Mouse (Mus musculus) liver, embryonic 14.5 days (tissue): Measurements from ENCODE around the gene Adprhl2. TPM values are rescaled to one million over a fixed set of nuclear protein-coding genes. Genes with fewer than 3 reads are reported as not detected.
A peak's percentile ranks its signal among the peaks of the same experiment; 100 is the strongest.

Experiments
- ATAC-seq: fragments of 200-750 bp; cut with Nextera tagmentation; 2 replicates; pipeline ENCODE4 v1.8.0; 2017; ENCODE audit warnings: moderate number of reproducible peaks, mild to moderate bottlenecking, moderate library complexity; ENCODE audit not compliant: insufficient read depth
- DNase-seq, 3 experiments: peaks; one replicate each; pipeline ENCODE4 v3.0.0-alpha.2; 2012 to 2013; ENCODE audit warnings: low read depth in 3 of 3, low spot score in 3 of 3
- H3K27ac ChIP-seq: fragments of 300-500 bp; sonication (generic); 2 replicates; pipeline ENCODE4 v1.5.1; 2014; ENCODE audit warnings: moderate library complexity, mild to moderate bottlenecking, control low read depth, inconsistent platforms
- H3K27me3 ChIP-seq: fragments of 300-500 bp; sonication (generic); 2 replicates; pipeline ENCODE4 v1.6.1; 2014; ENCODE audit warnings: mild to moderate bottlenecking, low read length, moderate library complexity; ENCODE audit not compliant: control insufficient read depth, insufficient read depth
- H3K36me3 ChIP-seq: fragments of 300-500 bp; sonication (generic); replicated peaks from 2 replicates; pipeline ENCODE4 v1.6.1; 2014; ENCODE audit warnings: low read depth; ENCODE audit not compliant: control insufficient read depth, insufficient read depth
- H3K4me1 ChIP-seq, 2 experiments: fragments of 200-500 bp in 1 of 2; fragments of 300-500 bp in 1 of 2; sonication (generic) in 1 of 2; replicated peaks; 2 replicates each; pipeline ENCODE4 v1.6.1; 2012 to 2014; ENCODE audit warnings: antibody characterized with exemption in 1 of 2, inconsistent platforms in 1 of 2, low read length in 1 of 2; ENCODE audit not compliant: control insufficient read depth in 2 of 2, insufficient read depth in 2 of 2
- H3K4me2 ChIP-seq: fragments of 300-500 bp; sonication (generic); 2 replicates; pipeline ENCODE4 v1.6.1; 2014; ENCODE audit warnings: low read depth, mild to moderate bottlenecking, control low read depth, moderate library complexity
- H3K4me3 ChIP-seq, 2 experiments: fragments of 200-500 bp in 1 of 2; fragments of 300-500 bp in 1 of 2; sonication (generic) in 1 of 2; 2 replicates each; pipeline ENCODE4 v1.5.1; 2012 to 2014; ENCODE audit warnings: low read depth in 2 of 2, low read length in 2 of 2, mild to moderate bottlenecking in 2 of 2, control low read depth in 1 of 2, inconsistent platforms in 1 of 2, moderate library complexity in 1 of 2; ENCODE audit not compliant: insufficient read depth in 1 of 2
- H3K9ac ChIP-seq: fragments of 300-500 bp; sonication (generic); replicated peaks from 2 replicates; pipeline ENCODE4 v1.6.1; 2014; ENCODE audit warnings: mild to moderate bottlenecking, control low read depth, moderate library complexity
- H3K9me3 ChIP-seq: fragments of 300-500 bp; sonication (generic); 2 replicates; pipeline ENCODE4 v1.6.1; 2016; ENCODE audit warnings: low read length, mixed read lengths; ENCODE audit not compliant: control insufficient read depth
- CTCF ChIP-seq: IDR thresholded peaks from 2 replicates; pipeline ENCODE4 v1.5.1; 2016; ENCODE audit warnings: antibody characterized with exemption, low read depth, control low read depth
- EP300 ChIP-seq: IDR thresholded peaks from 2 replicates; pipeline ENCODE4 v1.6.1; 2016; ENCODE audit warnings: antibody characterized with exemption, low read depth
- WGBS: fragments of 180-500 bp; shearing (Covaris S2); extraction: QIAGEN DNeasy Blood & Tissue Kit; methylation state at CpG from one replicate; pipeline ENCODE4 v1.1.7; 2014; ENCODE audit not compliant: insufficient replicate concordance; 5-methylcytosine and 5-hydroxymethylcytosine counted together
- polyA plus RNA-seq, 2 experiments: library from polyadenylated mRNA; depleted of rRNA in 1 of 2; stranded (reverse) in 1 of 2; unstranded in 1 of 2; fragments of >200 nt; fragmentation: Nextera tagmentation in 1 of 2; extraction: Ambion mirVana in 1 of 2; gene quantifications; 2 replicates each; pipeline versions ENCODE4 v1.2.1 to v1.2.3; 2012 to 2014

Gene Adprhl2
- polyA plus RNA-seq, 2 experiments = 15.4 TPM

DNA sequence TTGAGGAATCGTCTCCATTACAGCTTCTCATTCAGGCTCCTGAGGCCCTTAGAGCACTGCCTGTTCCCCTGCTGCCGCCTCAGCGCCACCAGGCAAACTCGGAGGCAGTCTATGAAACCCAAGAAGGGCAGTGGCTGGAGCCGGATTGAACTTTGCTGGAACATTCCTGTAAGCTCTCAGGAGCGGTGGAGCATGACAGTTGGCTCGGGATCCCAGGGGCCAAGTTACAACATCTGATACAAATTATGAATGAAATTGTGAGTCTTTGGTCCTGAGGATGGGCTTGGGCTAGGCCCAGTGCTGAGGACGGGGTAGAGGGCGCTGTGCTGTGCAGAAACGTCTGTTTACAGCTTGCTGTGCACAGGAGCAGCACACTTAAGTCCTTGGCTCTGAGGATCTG is 7.1 kb downstream of the Adprhl2 start:
- H3K9ac ChIP-seq = no peak overlapping the region
- H3K4me1 ChIP-seq = no peaks in the 10 kb centered on the region
- WGBS = 70% methylated on average over 10 of the region's 10 CpGs
- H3K27ac ChIP-seq = no peak overlapping the region
- no peak for DNase-seq
- H3K9me3 ChIP-seq = no peaks in the 10 kb centered on the region
- H3K4me3 ChIP-seq = no peak overlapping the region
- H3K4me2 ChIP-seq = no peak overlapping the region
- no peaks in the 10 kb centered on the region for H3K27me3 ChIP-seq
- ATAC-seq = no peak
- H3K36me3 ChIP-seq = peaks cover 10% of the 10 kb centered on the region
- TF ChIP-seq EP300 = no peak
- TF ChIP-seq CTCF = no peak

DNA sequence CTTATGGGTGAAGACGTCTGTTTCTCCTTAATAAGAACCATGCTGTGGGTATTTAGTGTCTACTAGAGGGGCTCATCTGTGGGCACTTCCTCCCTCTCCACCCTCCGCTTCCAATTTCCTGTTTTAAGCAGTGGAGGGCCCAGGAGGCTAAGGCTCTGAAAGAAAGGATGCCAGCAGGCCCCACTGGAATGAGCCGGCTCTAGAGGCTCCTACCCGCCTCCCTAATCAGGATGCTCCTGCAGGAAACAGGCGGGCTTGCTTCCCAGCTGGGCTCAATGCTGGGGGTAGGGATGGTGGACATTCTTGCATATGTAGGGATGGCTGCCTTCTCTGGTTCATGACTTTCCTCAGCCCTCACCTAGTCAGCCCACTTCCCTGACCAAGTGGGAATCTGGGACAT is 8.3 kb downstream of the Adprhl2 start:
- H3K9ac ChIP-seq = no peak overlapping the region
- no peak for DNase-seq
- peaks cover 10% of the 10 kb centered on the region for H3K36me3 ChIP-seq

DNA sequence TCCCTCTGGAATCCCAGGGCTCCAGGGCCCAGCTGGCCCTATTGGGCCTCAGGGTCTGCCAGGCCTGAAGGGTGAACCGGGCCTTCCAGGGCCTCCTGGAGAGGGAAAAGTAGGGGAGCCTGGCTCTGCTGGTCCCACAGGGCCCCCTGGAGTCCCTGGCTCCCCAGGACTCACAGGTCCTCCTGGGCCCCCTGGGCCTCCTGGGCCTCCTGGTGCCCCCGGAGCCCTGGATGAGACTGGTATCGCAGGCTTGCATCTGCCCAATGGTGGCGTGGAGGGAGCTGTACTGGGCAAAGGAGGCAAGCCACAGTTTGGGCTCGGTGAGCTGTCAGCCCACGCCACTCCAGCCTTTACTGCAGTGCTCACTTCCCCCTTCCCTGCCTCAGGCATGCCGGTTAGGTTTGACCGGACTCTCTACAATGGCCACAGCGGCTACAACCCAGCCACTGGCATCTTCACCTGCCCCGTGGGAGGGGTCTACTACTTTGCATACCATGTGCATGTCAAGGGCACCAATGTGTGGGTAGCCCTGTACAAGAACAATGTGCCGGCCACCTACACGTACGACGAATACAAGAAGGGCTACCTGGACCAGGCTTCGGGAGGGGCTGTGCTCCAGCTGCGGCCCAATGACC is 9.8 kb downstream of the Adprhl2 start:
- 73% methylated on average over 16 of the region's 16 CpGs for WGBS
- Histone ChIP-seq H3K4me2 (no peak overlapping the region), H3K4me3 (no peak overlapping the region), H3K27ac (no peak overlapping the region), H3K27me3 (no peaks in the 10 kb centered on the region), H3K4me1 (no peaks in the 10 kb centered on the region), H3K36me3 (0 out of 2 replicates have a peak, but pooled peaks cover 3% of the 10 kb centered on the region), H3K9me3 (no peaks in the 10 kb centered on the region), H3K9ac (no peak overlapping the region)
- TF ChIP-seq CTCF (no peak), EP300 (no peak)
- ATAC-seq (no peak), DNase-seq (no peak)

More for the DNA sequence above, 8.3 kb downstream of the Adprhl2 start:
- H3K4me2 ChIP-seq = no peak overlapping the region
- no peak for ATAC-seq
- H3K27ac ChIP-seq = no peak overlapping the region
- no peaks in the 10 kb centered on the region for H3K27me3 ChIP-seq
- 47% methylated on average over 5 of the region's 5 CpGs for WGBS
- H3K4me3 ChIP-seq = no peak overlapping the region
- TF ChIP-seq EP300 (no peak), CTCF (no peak)
- H3K4me1 ChIP-seq = no peaks in the 10 kb centered on the region
- no peaks in the 10 kb centered on the region for H3K9me3 ChIP-seq

- Histone ChIP-seq H3K27me3 (no peaks in the 10 kb centered on the region), H3K36me3 (no peaks in the 10 kb centered on the region), H3K4me1 (no peaks in the 10 kb centered on the region), H3K9ac (no peak overlapping the region), H3K4me3 (no peak overlapping the region), H3K27ac (no peak overlapping the region), H3K9me3 (no peaks in the 10 kb centered on the region; the same call in 1 of the 2 replicates), H3K4me2 (no peak overlapping the region)
- ATAC-seq = no peak
- no peak for DNase-seq
- TF ChIP-seq EP300 (no peak), CTCF (no peak)
- 66% methylated on average over 7 of the region's 7 CpGs for WGBS
Observed at GRCm38 (mm10) chr4:126310344-126310743, 11.2 kb downstream of the Adprhl2 start.

- ATAC-seq (peak; percentile 37; the same call in 1 of the 2 replicates), DNase-seq (peak; percentile 46 to 56 (median 56))
- H3K27ac ChIP-seq = no peak overlapping the region
- TF ChIP-seq EP300 = no peak
- peak; percentile 89 for TF ChIP-seq CTCF
- H3K27me3 ChIP-seq = no peaks in the 10 kb centered on the region
- WGBS = 0% methylated on average over 7 of the region's 7 CpGs
- H3K4me1 ChIP-seq = no peaks in the 10 kb centered on the region
- no peaks in the 10 kb centered on the region; the same call in 1 of the 2 replicates for H3K9me3 ChIP-seq
- peak overlapping the region; percentile 33 for H3K4me2 ChIP-seq
- H3K9ac ChIP-seq = no peak overlapping the region
- no peak overlapping the region for H3K4me3 ChIP-seq
- no peaks in the 10 kb centered on the region for H3K36me3 ChIP-seq
Observed at GRCm38 (mm10) chr4:126309922-126310309, 11.6 kb downstream of the Adprhl2 start.
